Comparison of ENCODE assay signal across 18 mouse cellular contexts in genomic region chr12:13769156-13769555, GRCm38 (mm10).
DNase-seq lines count a peak whose midpoint lies in the region; ATAC-seq and TF ChIP-seq lines count a peak whose summit lies in the region.
"Had no signal": no experiment of that assay in that cellular context is flagged by ENCODE, and none has a peak within 500 bp of the region (broad histone marks: within the 10 kb centered on the region; RNA-seq: fewer than 3 reads in every experiment).

No protein-coding gene starts in this region.

- H3K4me1 ChIP-seq in hindbrain, postnatal 0 days (ENCODE audit: insufficient read depth, low read length): no peaks in the 10 kb centered on the region
- no peaks in the 10 kb centered on the region for H3K4me1 ChIP-seq in hindbrain, embryonic 10.5 days (replicated peaks)
- no peaks in the 10 kb centered on the region for H3K4me1 ChIP-seq in kidney, embryonic 14.5 days (ENCODE audit: control insufficient read depth, insufficient read depth, low read length)
- H3K4me1 ChIP-seq in liver, postnatal 0 days (ENCODE audit: insufficient read depth): no peaks in the 10 kb centered on the region
- H3K4me1 ChIP-seq: limb, embryonic 12.5 days; liver, embryonic 13.5 days; megakaryocyte, embryonic 14.5 days had no signal

- DNase-seq in hindbrain, postnatal 0 days (ENCODE audit: low spot score): peak; percentile 15
- DNase-seq in hindbrain, embryonic 10.5 days (ENCODE audit: low spot score): no peak
- peak; percentile 52 for DNase-seq in brain, embryonic 18.5 days (ENCODE audit: low read depth, low spot score)
- peak; percentile 69 to 73 for DNase-seq in layer of hippocampus, adult 8-10 months (ENCODE audit: low spot score in 2 of 2)
- peak; percentile 45 to 65 for DNase-seq in right cerebral cortex, postnatal 10 days (ENCODE audit: low spot score in 2 of 2)
- DNase-seq in liver, postnatal 0 days: no peak
- DNase-seq: adrenal gland, postnatal 10 days; B cell, adult 2 months; cerebellum, adult 2 months; kidney, adult 2 months; kidney, postnatal 4 days; liver, embryonic 13.5 days; thymus, postnatal 25 days had no signal

- TF ChIP-seq CTCF in hindbrain, postnatal 0 days (IDR thresholded peaks at IDR 0.05; ENCODE audit: low read depth): no peak
- TF ChIP-seq CTCF in liver, postnatal 0 days (IDR thresholded peaks at IDR 0.05; ENCODE audit: low read depth): no peak

- 65% methylated on average over 4 of the region's 4 CpGs for WGBS in hindbrain, postnatal 0 days
- WGBS in hindbrain, embryonic 10.5 days: 88% methylated on average over 4 of the region's 4 CpGs
- 91% methylated on average over 4 of the region's 4 CpGs for WGBS in kidney, embryonic 14.5 days
- 60% methylated on average over 3 of the region's 4 CpGs for WGBS in liver, postnatal 0 days (ENCODE audit: insufficient replicate concordance)

- TF ChIP-seq EP300 in liver, postnatal 0 days (IDR thresholded peaks at IDR 0.05; ENCODE audit: low read depth): no peak

- ATAC-seq in hindbrain, postnatal 0 days: no peak
- ATAC-seq in kidney, embryonic 14.5 days (ENCODE audit: low FRiP score, low TSS enrichment): no peak
- ATAC-seq in liver, postnatal 0 days: no peak
- ATAC-seq: midbrain, embryonic 16.5 days had no signal

- H3K4me2 ChIP-seq in hindbrain, postnatal 0 days (ENCODE audit: low read depth, low read length): no peak overlapping the region
- no peak overlapping the region for H3K4me2 ChIP-seq in kidney, embryonic 14.5 days (replicated peaks; ENCODE audit: low read depth, low read length)
- no peak overlapping the region for H3K4me2 ChIP-seq in liver, postnatal 0 days (ENCODE audit: low read depth, low read length)
- H3K4me2 ChIP-seq: limb, embryonic 12.5 days; liver, embryonic 13.5 days had no signal

- H3K27ac ChIP-seq in hindbrain, postnatal 0 days: no peak overlapping the region
- H3K27ac ChIP-seq in hindbrain, embryonic 10.5 days: no peak overlapping the region
- H3K27ac ChIP-seq in kidney, embryonic 14.5 days (ENCODE audit: low read depth, low read length): no peak overlapping the region
- H3K27ac ChIP-seq in liver, postnatal 0 days (ENCODE audit: low read depth): no peak overlapping the region
- H3K27ac ChIP-seq: limb, embryonic 12.5 days; liver, embryonic 13.5 days had no signal

- H3K9ac ChIP-seq in hindbrain, postnatal 0 days (replicated peaks; ENCODE audit: low read length): no peak overlapping the region
- H3K9ac ChIP-seq in kidney, embryonic 14.5 days (ENCODE audit: low read depth, low read length): no peak overlapping the region
- H3K9ac ChIP-seq in liver, postnatal 0 days (replicated peaks): no peak overlapping the region
- H3K9ac ChIP-seq: limb, embryonic 12.5 days; liver, embryonic 13.5 days had no signal

- no peaks in the 10 kb centered on the region for H3K9me3 ChIP-seq in hindbrain, postnatal 0 days (ENCODE audit: low read length)
- no peaks in the 10 kb centered on the region for H3K9me3 ChIP-seq in hindbrain, embryonic 10.5 days
- H3K9me3 ChIP-seq in kidney, embryonic 14.5 days (ENCODE audit: control insufficient read depth, low read length): no peaks in the 10 kb centered on the region
- H3K9me3 ChIP-seq in liver, postnatal 0 days (ENCODE audit: low read length): no peaks in the 10 kb centered on the region
- H3K9me3 ChIP-seq: limb, embryonic 12.5 days; liver, embryonic 13.5 days had no signal

- no peaks in the 10 kb centered on the region for H3K36me3 ChIP-seq in hindbrain, postnatal 0 days (ENCODE audit: insufficient read depth, low read length)
- H3K36me3 ChIP-seq in hindbrain, embryonic 10.5 days: no peaks in the 10 kb centered on the region
- H3K36me3 ChIP-seq in kidney, embryonic 14.5 days (ENCODE audit: control insufficient read depth, insufficient read depth, low read length): no peaks in the 10 kb centered on the region
- no peaks in the 10 kb centered on the region for H3K36me3 ChIP-seq in liver, postnatal 0 days (replicated peaks; ENCODE audit: insufficient read depth, low read length)
- H3K36me3 ChIP-seq: limb, embryonic 12.5 days; liver, embryonic 13.5 days had no signal

- no peaks in the 10 kb centered on the region for H3K27me3 ChIP-seq in hindbrain, postnatal 0 days (ENCODE audit: insufficient read depth, low read length)
- H3K27me3 ChIP-seq in hindbrain, embryonic 10.5 days (ENCODE audit: insufficient read depth, poor library complexity, severe bottlenecking): no peaks in the 10 kb centered on the region
- no peaks in the 10 kb centered on the region for H3K27me3 ChIP-seq in kidney, embryonic 14.5 days (ENCODE audit: control insufficient read depth, insufficient read depth, low read length)
- no peaks in the 10 kb centered on the region for H3K27me3 ChIP-seq in liver, postnatal 0 days (ENCODE audit: insufficient read depth, low read length)
- H3K27me3 ChIP-seq: limb, embryonic 12.5 days; liver, embryonic 13.5 days; megakaryocyte, embryonic 14.5 days had no signal

- no peak overlapping the region for H3K4me3 ChIP-seq in hindbrain, postnatal 0 days (ENCODE audit: low read length)
- H3K4me3 ChIP-seq in hindbrain, embryonic 10.5 days: no peak overlapping the region
- no peak overlapping the region for H3K4me3 ChIP-seq in kidney, embryonic 14.5 days (ENCODE audit: low read length)
- no peak overlapping the region for H3K4me3 ChIP-seq in liver, postnatal 0 days (ENCODE audit: low read depth, low read length)
- H3K4me3 ChIP-seq: erythroblast, embryonic 14.5 days; limb, embryonic 12.5 days; liver, embryonic 13.5 days; megakaryocyte, embryonic 14.5 days had no signal

Comparison
In these comparisons a context has a peak if more than half of its experiments do, and no peak if none do; other contexts are left out.
1. DNase-seq: peak in hindbrain, postnatal 0 days (single experiment), brain, embryonic 18.5 days (single experiment), layer of hippocampus, adult 8-10 months (2 of 2) and right cerebral cortex, postnatal 10 days (2 of 2); none in hindbrain, embryonic 10.5 days (single experiment) and liver, postnatal 0 days (single experiment).